Mouse (Mus musculus): ENCODE measurements around the gene Taf15.

GRCm38 (mm10) chr11:83504308-83504707 is 31.4 kb downstream of the Taf15 start:
- TF ChIP-seq CTCF (conservative IDR thresholded peaks at IDR 0.05; ENCODE audit: low read length) (no peak), POU5F1 (IDR thresholded peaks at IDR 0.05; ENCODE audit: borderline replicate concordance, low read length) (no peak), NANOG (IDR thresholded peaks at IDR 0.05; ENCODE audit: borderline replicate concordance, low read length) (no peak)

All from E14TG2a.4 (cell line).